Mouse (Mus musculus): Measurements from ENCODE around the gene Poc5. TPM values are rescaled to one million over a fixed set of nuclear protein-coding genes. Genes with fewer than 3 reads are reported as not detected.
A peak's percentile ranks its signal among the peaks of the same experiment; 100 is the strongest.

The Poc5 gene
- 25.5 and 34.9 TPM in 2 replicates for total RNA-seq (2014; rRNA removed)
- 17.1 and 22.4 TPM in 2 replicates for polyA plus RNA-seq (2015; fragmentation: Nextera tagmentation; extraction: Ambion mirVana)

GRCm38 (mm10) chr13:96388042-96388888 is at the start of gene Poc5:
Gene Poc5, plus strand, starts transcription at chr13:96388294.
- no peaks in the 10 kb centered on the region for H3K27me3 ChIP-seq (ENCODE audit: insufficient read depth, low read length)

GRCm38 (mm10) chr13:96341461-96341860 is 46.6 kb upstream of the Poc5 start:
- Histone ChIP-seq H3K36me3 (ENCODE audit: insufficient read depth) (no peaks in the 10 kb centered on the region), H3K4me3 (ENCODE audit: low read depth, low read length) (no peak overlapping the region), H3K4me2 (ENCODE audit: low read depth) (no peak overlapping the region), H3K9me3 (ENCODE audit: low read length) (no peaks in the 10 kb centered on the region), H3K27ac (ENCODE audit: low read depth, low read length) (no peak overlapping the region), H3K9ac (no peak overlapping the region), H3K4me1 (ENCODE audit: insufficient read depth) (no peaks in the 10 kb centered on the region), H3K27me3 (ENCODE audit: insufficient read depth, low read length) (no peaks in the 10 kb centered on the region)
- DNase-seq (no peak), ATAC-seq (no peak)
- WGBS = 76% methylated on average over 3 of the region's 3 CpGs
- no peak for TF ChIP-seq CTCF (IDR thresholded peaks at IDR 0.05; ENCODE audit: low read depth)

More at GRCm38 (mm10) chr13:96388042-96388888, at the start of gene Poc5:
- H3K9ac ChIP-seq = peak within 1 kb of the TSS; percentile 67
- peak; percentile 28; the same call in 1 of the 2 replicates for TF ChIP-seq CTCF (IDR thresholded peaks at IDR 0.05; ENCODE audit: low read depth)
- peak within 1 kb of the TSS; percentile 83 for H3K27ac ChIP-seq (ENCODE audit: low read depth, low read length)
- peak; percentile 100 for ATAC-seq
- DNase-seq = peak; percentile 100
- no peaks in the 10 kb centered on the region for H3K9me3 ChIP-seq (ENCODE audit: low read length)
- under 1% methylated on average over 44 of the region's 44 CpGs for WGBS
- peak within 1 kb of the TSS; percentile 75 for H3K4me3 ChIP-seq (ENCODE audit: low read depth, low read length)
- H3K4me2 ChIP-seq (ENCODE audit: low read depth) = peak within 1 kb of the TSS; percentile 58
- H3K4me1 ChIP-seq (ENCODE audit: insufficient read depth) = peaks cover 8% of the 10 kb centered on the region; the same call in 1 of the 2 replicates
- peaks cover 29% of the 10 kb centered on the region for H3K36me3 ChIP-seq (ENCODE audit: insufficient read depth)

- Histone ChIP-seq H3K36me3 (ENCODE audit: insufficient read depth) (no peaks in the 10 kb centered on the region), H3K27ac (ENCODE audit: low read depth, low read length) (no peak overlapping the region), H3K4me3 (ENCODE audit: low read depth, low read length) (no peak overlapping the region), H3K4me2 (ENCODE audit: low read depth) (no peak overlapping the region), H3K27me3 (ENCODE audit: insufficient read depth, low read length) (no peaks in the 10 kb centered on the region), H3K4me1 (ENCODE audit: insufficient read depth) (no peaks in the 10 kb centered on the region), H3K9ac (no peak overlapping the region), H3K9me3 (ENCODE audit: low read length) (no peaks in the 10 kb centered on the region)
- TF ChIP-seq CTCF (IDR thresholded peaks at IDR 0.05; ENCODE audit: low read depth) = no peak
- DNase-seq = no peak
- 87% methylated on average over 6 of the region's 6 CpGs for WGBS
- no peak for ATAC-seq
These were observed 43.3 kb upstream of the Poc5 start for GRCm38 (mm10) chr13:96344778-96345177.

- WGBS = 46% methylated on average over 3 of the region's 3 CpGs
- H3K9ac ChIP-seq = no peak overlapping the region
- H3K4me3 ChIP-seq (ENCODE audit: low read depth, low read length) = no peak overlapping the region
- H3K9me3 ChIP-seq (ENCODE audit: low read length) = no peaks in the 10 kb centered on the region
- H3K27me3 ChIP-seq (ENCODE audit: insufficient read depth, low read length) = no peaks in the 10 kb centered on the region
- no peak overlapping the region for H3K27ac ChIP-seq (ENCODE audit: low read depth, low read length)
- DNase-seq (no peak), ATAC-seq (no peak)
- H3K4me1 ChIP-seq (ENCODE audit: insufficient read depth) = no peaks in the 10 kb centered on the region
- H3K36me3 ChIP-seq (ENCODE audit: insufficient read depth) = no peaks in the 10 kb centered on the region
- no peak for TF ChIP-seq CTCF (IDR thresholded peaks at IDR 0.05; ENCODE audit: low read depth)
- H3K4me2 ChIP-seq (ENCODE audit: low read depth) = no peak overlapping the region
These were observed 41.5 kb upstream of the Poc5 start for GRCm38 (mm10) chr13:96346581-96346980.

- Histone ChIP-seq H3K9me3 (ENCODE audit: low read length) (no peaks in the 10 kb centered on the region), H3K27ac (ENCODE audit: low read depth, low read length) (no peak overlapping the region), H3K4me3 (ENCODE audit: low read depth, low read length) (no peak overlapping the region), H3K4me1 (ENCODE audit: insufficient read depth) (no peaks in the 10 kb centered on the region), H3K27me3 (ENCODE audit: insufficient read depth, low read length) (no peaks in the 10 kb centered on the region), H3K4me2 (ENCODE audit: low read depth) (no peak overlapping the region), H3K9ac (no peak overlapping the region), H3K36me3 (ENCODE audit: insufficient read depth) (no peaks in the 10 kb centered on the region)
- no peak for ATAC-seq
- no peak for DNase-seq
- no peak for TF ChIP-seq CTCF (IDR thresholded peaks at IDR 0.05; ENCODE audit: low read depth)
- 69% methylated on average over 6 of the region's 6 CpGs for WGBS
These were observed 37.9 kb upstream of the Poc5 start for GRCm38 (mm10) chr13:96350207-96350606.

GRCm38 (mm10) chr13:96351264-96351663 is 36.8 kb upstream of the Poc5 start:
- Histone ChIP-seq H3K9me3 (ENCODE audit: low read length) (no peaks in the 10 kb centered on the region), H3K9ac (no peak overlapping the region), H3K36me3 (ENCODE audit: insufficient read depth) (no peaks in the 10 kb centered on the region), H3K4me1 (ENCODE audit: insufficient read depth) (no peaks in the 10 kb centered on the region), H3K4me3 (ENCODE audit: low read depth, low read length) (peak overlapping the region; percentile 8; the same call in 1 of the 2 replicates), H3K27me3 (ENCODE audit: insufficient read depth, low read length) (no peaks in the 10 kb centered on the region), H3K4me2 (ENCODE audit: low read depth) (peak overlapping the region; percentile 18; the same call in 1 of the 2 replicates), H3K27ac (ENCODE audit: low read depth, low read length) (0 out of 2 replicates have a peak overlapping the region, but pooled peaks have one; percentile 21)
- 61% methylated on average over 12 of the region's 12 CpGs for WGBS
- DNase-seq = peak; percentile 17
- ATAC-seq = peak; percentile 45; the same call in 1 of the 2 replicates
- no peak for TF ChIP-seq CTCF (IDR thresholded peaks at IDR 0.05; ENCODE audit: low read depth)

GRCm38 (mm10) chr13:96375519-96375918 is 12.6 kb upstream of the Poc5 start:
- Histone ChIP-seq H3K9me3 (ENCODE audit: low read length) (no peaks in the 10 kb centered on the region), H3K4me1 (ENCODE audit: insufficient read depth) (no peaks in the 10 kb centered on the region), H3K9ac (no peak overlapping the region), H3K36me3 (ENCODE audit: insufficient read depth) (no peaks in the 10 kb centered on the region), H3K27ac (ENCODE audit: low read depth, low read length) (no peak overlapping the region), H3K4me3 (ENCODE audit: low read depth, low read length) (no peak overlapping the region), H3K4me2 (ENCODE audit: low read depth) (no peak overlapping the region), H3K27me3 (ENCODE audit: insufficient read depth, low read length) (no peaks in the 10 kb centered on the region)
- TF ChIP-seq CTCF (IDR thresholded peaks at IDR 0.05; ENCODE audit: low read depth) = peak; percentile 53
- ATAC-seq (no peak), DNase-seq (peak; percentile 36)
- 7% methylated on average over 2 of the region's 2 CpGs for WGBS
